ENCODE assay signal across 41 mouse cellular contexts in genomic region chr7:12156463-12156862, GRCm38 (mm10). TPM values are rescaled to one million over a fixed set of nuclear protein-coding genes. Genes with fewer than 3 reads are reported as not detected.
"Had no signal": no experiment of that assay in that cellular context is flagged by ENCODE, and none has a peak within 500 bp of the region (broad histone marks: within the 10 kb centered on the region; RNA-seq: fewer than 3 reads in every experiment).

No protein-coding gene starts in this region.

RNA-seq across cellular contexts. Expression of gene Vmn1r78, which starts 6.4 kb away (rescaled TPM):
- total RNA-seq: heart, postnatal 10 days; heart, postnatal 14 days; heart, postnatal 25 days; heart, postnatal 36 days; heart, postnatal 4 days; hematopoietic stem cell, adult 5-6 weeks; hindbrain, postnatal 0 days; layer of hippocampus, adult 18-20 months; layer of hippocampus, adult 2 months; layer of hippocampus, adult 8-10 months; layer of hippocampus, postnatal 10 days; layer of hippocampus, postnatal 14 days; layer of hippocampus, postnatal 25 days; layer of hippocampus, postnatal 36 days; left cerebral cortex, adult 18-20 months; left cerebral cortex, adult 2 months; left cerebral cortex, adult 8-10 months had no signal
- polyA plus RNA-seq: heart, embryonic 11.5 days; heart, embryonic 12.5 days; heart, embryonic 13.5 days; heart, embryonic 14.5 days; heart, embryonic 15.5 days; heart, embryonic 16.5 days; heart, postnatal 0 days; hindbrain, embryonic 10.5 days; hindbrain, embryonic 11.5 days; hindbrain, embryonic 12.5 days; hindbrain, embryonic 13.5 days; hindbrain, embryonic 14.5 days; hindbrain, embryonic 15.5 days; hindbrain, embryonic 16.5 days; hindbrain, postnatal 0 days; intestine, embryonic 14.5 days; intestine, embryonic 15.5 days; intestine, embryonic 16.5 days; intestine, postnatal 0 days; kidney, adult 2 months; kidney, embryonic 14.5 days; kidney, embryonic 15.5 days; kidney, embryonic 16.5 days; kidney, postnatal 0 days; large intestine, adult 2 months had no signal

RNA-seq across cellular contexts. Expression of gene Vmn1r79, which starts 14.6 kb away (rescaled TPM):
- total RNA-seq: heart, postnatal 10 days; heart, postnatal 14 days; heart, postnatal 25 days; heart, postnatal 36 days; heart, postnatal 4 days; hematopoietic stem cell, adult 5-6 weeks; hindbrain, postnatal 0 days; layer of hippocampus, adult 18-20 months; layer of hippocampus, adult 2 months; layer of hippocampus, adult 8-10 months; layer of hippocampus, postnatal 10 days; layer of hippocampus, postnatal 14 days; layer of hippocampus, postnatal 25 days; layer of hippocampus, postnatal 36 days; left cerebral cortex, adult 18-20 months; left cerebral cortex, adult 2 months; left cerebral cortex, adult 8-10 months had no signal
- polyA plus RNA-seq: heart, embryonic 11.5 days; heart, embryonic 12.5 days; heart, embryonic 13.5 days; heart, embryonic 14.5 days; heart, embryonic 15.5 days; heart, embryonic 16.5 days; heart, postnatal 0 days; hindbrain, embryonic 10.5 days; hindbrain, embryonic 11.5 days; hindbrain, embryonic 12.5 days; hindbrain, embryonic 13.5 days; hindbrain, embryonic 14.5 days; hindbrain, embryonic 15.5 days; hindbrain, embryonic 16.5 days; hindbrain, postnatal 0 days; intestine, embryonic 14.5 days; intestine, embryonic 15.5 days; intestine, embryonic 16.5 days; intestine, postnatal 0 days; kidney, adult 2 months; kidney, embryonic 14.5 days; kidney, embryonic 15.5 days; kidney, embryonic 16.5 days; kidney, postnatal 0 days; large intestine, adult 2 months had no signal

RNA-seq across cellular contexts. Expression of gene Vmn1r80, which starts 32.6 kb away (rescaled TPM):
- total RNA-seq: heart, postnatal 10 days; heart, postnatal 14 days; heart, postnatal 25 days; heart, postnatal 36 days; heart, postnatal 4 days; hematopoietic stem cell, adult 5-6 weeks; hindbrain, postnatal 0 days; layer of hippocampus, adult 18-20 months; layer of hippocampus, adult 2 months; layer of hippocampus, adult 8-10 months; layer of hippocampus, postnatal 10 days; layer of hippocampus, postnatal 14 days; layer of hippocampus, postnatal 25 days; layer of hippocampus, postnatal 36 days; left cerebral cortex, adult 18-20 months; left cerebral cortex, adult 2 months; left cerebral cortex, adult 8-10 months had no signal
- polyA plus RNA-seq: heart, embryonic 11.5 days; heart, embryonic 12.5 days; heart, embryonic 13.5 days; heart, embryonic 14.5 days; heart, embryonic 15.5 days; heart, embryonic 16.5 days; heart, postnatal 0 days; hindbrain, embryonic 10.5 days; hindbrain, embryonic 11.5 days; hindbrain, embryonic 12.5 days; hindbrain, embryonic 13.5 days; hindbrain, embryonic 14.5 days; hindbrain, embryonic 15.5 days; hindbrain, embryonic 16.5 days; hindbrain, postnatal 0 days; intestine, embryonic 14.5 days; intestine, embryonic 15.5 days; intestine, embryonic 16.5 days; intestine, postnatal 0 days; kidney, adult 2 months; kidney, embryonic 14.5 days; kidney, embryonic 15.5 days; kidney, embryonic 16.5 days; kidney, postnatal 0 days; large intestine, adult 2 months had no signal
